Mouse (Mus musculus): Measurements from ENCODE around the gene Rnf10. TPM values are rescaled to one million over a fixed set of nuclear protein-coding genes. Genes with fewer than 3 reads are reported as not detected.

Gene Rnf10
- polyA plus RNA-seq, 2 experiments: 86.7 to 163 TPM

DNA sequence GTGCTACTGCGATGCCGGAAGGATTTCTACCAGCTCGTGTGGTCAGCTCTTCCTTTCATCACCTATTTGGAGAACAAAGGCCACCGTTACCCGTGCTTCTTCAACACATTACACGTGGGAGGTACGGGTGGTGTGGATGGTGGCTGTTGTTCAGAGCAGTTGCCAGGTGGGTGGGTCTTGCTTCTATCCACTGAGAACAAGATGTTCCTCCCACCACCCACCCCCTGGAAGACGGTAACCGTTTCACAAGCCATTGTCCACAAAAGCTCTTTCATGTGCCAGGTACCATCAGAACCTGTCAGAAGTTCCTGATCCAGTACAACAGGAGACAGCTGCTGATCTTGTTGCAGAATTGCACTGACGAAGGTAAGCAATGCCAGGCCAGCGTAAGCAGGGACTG, 32.5 kb downstream of the Rnf10 start:
- WGBS: 87% methylated on average over 11 of the region's 11 CpGs
- TF ChIP-seq POLR2A (IDR thresholded peaks at IDR 0.05; ENCODE audit: borderline replicate concordance, extremely low read depth, insufficient read depth, insufficient read length): no peak
- no peak overlapping the region for H3K27ac ChIP-seq (replicated peaks; ENCODE audit: low read depth, low read length)
- no peak overlapping the region for H3K4me2 ChIP-seq (replicated peaks; ENCODE audit: low read depth, low read length, severe bottlenecking)
- no peak overlapping the region for H3K4me3 ChIP-seq (replicated peaks; ENCODE audit: low read length)
- DNase-seq (ENCODE audit: low spot score) (no peak), ATAC-seq (ENCODE audit: low FRiP score, low read depth) (no peak)
- peaks cover 9% of the 10 kb centered on the region for H3K4me1 ChIP-seq (ENCODE audit: control insufficient read depth, insufficient read depth, low read length)
- no peaks in the 10 kb centered on the region for H3K9me3 ChIP-seq (ENCODE audit: control insufficient read depth, low read length)
- no peak overlapping the region for H3K9ac ChIP-seq (ENCODE audit: low read depth, low read length, severe bottlenecking)
- H3K36me3 ChIP-seq (ENCODE audit: control insufficient read depth, insufficient read depth, low read length): peaks cover 57% of the 10 kb centered on the region
- no peaks in the 10 kb centered on the region for H3K27me3 ChIP-seq (ENCODE audit: control insufficient read depth, insufficient read depth, low read length)

DNA sequence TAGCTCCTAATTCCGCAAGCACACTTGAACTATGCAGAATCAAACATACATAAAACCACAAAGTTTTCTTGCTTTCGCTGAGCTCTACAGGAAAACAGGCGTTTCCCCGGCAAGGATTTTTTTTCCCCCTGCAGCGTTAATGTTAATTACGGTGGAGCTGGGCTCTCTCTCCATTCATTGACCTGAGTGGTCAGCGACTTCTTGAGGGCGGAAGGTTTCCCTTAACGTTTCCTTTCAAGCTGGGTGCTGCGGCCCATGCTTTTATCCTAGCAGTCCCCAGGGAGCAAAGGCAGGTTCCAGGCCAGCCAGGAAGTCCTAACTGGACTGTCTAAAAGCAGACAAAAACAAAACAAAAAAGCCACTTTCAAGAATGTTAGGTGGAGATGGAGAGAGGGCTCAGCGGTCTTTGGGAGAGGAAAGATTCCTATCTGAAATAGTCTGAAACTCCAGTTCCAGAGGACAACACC, 33.9 kb downstream of the Rnf10 start:
- Histone ChIP-seq H3K4me2 (replicated peaks; ENCODE audit: low read depth, low read length, severe bottlenecking) (peak overlapping the region; percentile 89), H3K36me3 (ENCODE audit: control insufficient read depth, insufficient read depth, low read length) (peaks cover 43% of the 10 kb centered on the region), H3K4me1 (ENCODE audit: control insufficient read depth, insufficient read depth, low read length) (peaks cover 9% of the 10 kb centered on the region), H3K9ac (ENCODE audit: low read depth, low read length, severe bottlenecking) (no peak overlapping the region), H3K4me3 (replicated peaks; ENCODE audit: low read length) (peak overlapping the region; percentile 89), H3K27ac (replicated peaks; ENCODE audit: low read depth, low read length) (no peak overlapping the region), H3K27me3 (ENCODE audit: control insufficient read depth, insufficient read depth, low read length) (0 out of 2 replicates have a peak, but pooled peaks cover 2% of the 10 kb centered on the region), H3K9me3 (ENCODE audit: control insufficient read depth, low read length) (no peaks in the 10 kb centered on the region)
- 6% methylated on average over 11 of the region's 11 CpGs for WGBS
- no peak for DNase-seq (ENCODE audit: low spot score)
- no peak for TF ChIP-seq POLR2A (IDR thresholded peaks at IDR 0.05; ENCODE audit: borderline replicate concordance, extremely low read depth, insufficient read depth, insufficient read length)
- no peak for ATAC-seq (ENCODE audit: low FRiP score, low read depth)

DNA sequence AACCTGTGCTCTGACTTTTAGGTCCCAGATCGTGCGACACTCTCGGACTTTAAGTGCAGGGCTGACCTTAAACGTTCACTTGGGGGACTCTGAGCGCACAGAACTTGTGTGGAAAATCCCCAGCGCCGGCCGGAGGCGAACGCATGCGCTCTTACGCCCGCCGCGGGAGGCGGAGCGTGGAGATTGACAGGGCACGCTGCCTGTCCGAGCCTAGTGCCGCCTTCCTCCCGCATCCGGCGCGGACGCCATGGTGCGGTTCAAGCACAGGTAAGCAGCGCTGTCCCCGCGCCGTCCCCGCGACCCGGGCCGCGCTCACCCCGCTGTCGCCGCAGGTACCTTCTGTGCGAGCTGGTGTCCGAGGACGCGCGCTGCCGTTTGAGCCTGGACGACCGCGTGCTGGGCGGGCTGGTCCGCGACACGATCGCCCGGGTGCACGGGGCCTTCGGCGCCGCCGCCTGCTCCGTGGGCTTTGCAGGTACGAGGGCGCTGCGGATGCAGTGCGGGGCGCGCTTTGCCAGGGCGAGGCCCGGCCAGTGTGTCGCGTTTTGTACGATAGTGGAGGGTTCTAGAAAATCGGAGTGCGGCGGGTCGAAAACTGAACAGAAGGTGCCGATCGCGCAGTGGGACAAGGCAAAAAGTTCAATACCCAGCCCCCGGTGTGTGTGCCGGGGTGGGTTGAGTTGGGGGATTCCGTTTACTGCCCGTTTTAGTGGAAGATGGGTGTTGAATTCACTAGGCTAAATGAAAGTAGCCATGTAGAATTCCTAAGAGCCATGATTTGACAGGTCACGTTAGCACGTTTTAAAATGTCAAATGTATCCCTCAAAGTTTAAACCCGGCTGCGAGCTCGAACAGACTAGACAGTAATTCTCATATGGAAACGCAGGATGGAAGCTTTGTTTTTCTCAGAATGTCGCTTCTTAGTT, 34.6 kb downstream of the Rnf10 start:
- Histone ChIP-seq H3K9ac (ENCODE audit: low read depth, low read length, severe bottlenecking) (peak overlapping the region; percentile 68), H3K27me3 (ENCODE audit: control insufficient read depth, insufficient read depth, low read length) (0 out of 2 replicates have a peak, but pooled peaks cover 2% of the 10 kb centered on the region), H3K36me3 (ENCODE audit: control insufficient read depth, insufficient read depth, low read length) (peaks cover 36% of the 10 kb centered on the region), H3K4me2 (replicated peaks; ENCODE audit: low read depth, low read length, severe bottlenecking) (peak overlapping the region; percentile 89), H3K4me1 (ENCODE audit: control insufficient read depth, insufficient read depth, low read length) (peaks cover 9% of the 10 kb centered on the region), H3K27ac (replicated peaks; ENCODE audit: low read depth, low read length) (no peak overlapping the region), H3K4me3 (replicated peaks; ENCODE audit: low read length) (peak overlapping the region; percentile 89), H3K9me3 (ENCODE audit: control insufficient read depth, low read length) (no peaks in the 10 kb centered on the region)
- peak; percentile 88 for DNase-seq (ENCODE audit: low spot score)
- peak; percentile 80 for ATAC-seq (ENCODE audit: low FRiP score, low read depth)
- TF ChIP-seq POLR2A (IDR thresholded peaks at IDR 0.05; ENCODE audit: borderline replicate concordance, extremely low read depth, insufficient read depth, insufficient read length): 0 out of 2 replicates have a peak, but pooled peaks have one; percentile 60
- under 1% methylated on average over 84 of the region's 88 CpGs for WGBS

DNA sequence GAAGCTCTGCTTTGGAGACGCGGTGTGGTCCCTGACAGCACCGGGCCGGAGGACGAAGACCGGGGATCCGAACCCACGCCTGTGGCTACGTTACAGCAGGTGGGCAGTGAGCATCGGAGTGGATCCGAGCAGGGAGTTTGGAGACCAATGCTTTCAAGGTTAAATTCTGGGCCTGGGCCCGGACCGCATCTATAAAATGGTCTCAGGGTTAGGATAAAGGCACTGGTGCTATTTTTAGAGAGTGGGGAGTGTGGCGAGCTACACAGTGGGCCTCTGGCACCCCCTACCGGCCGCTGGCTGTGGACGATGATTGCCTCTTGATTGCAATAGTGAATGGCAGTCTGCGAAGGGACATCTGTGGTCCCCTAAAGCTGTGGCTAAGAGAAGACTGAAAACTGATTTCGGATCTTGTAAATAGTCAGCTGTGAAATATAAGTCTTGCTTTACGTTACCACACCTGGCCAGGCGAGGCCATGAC, 36.9 kb downstream of the Rnf10 start, which contains the start of gene Pop5:
Gene Pop5, plus strand, starts transcription at position 51 of the 478 bp plus-strand sequence.
- no peak for TF ChIP-seq POLR2A (IDR thresholded peaks at IDR 0.05; ENCODE audit: borderline replicate concordance, extremely low read depth, insufficient read depth, insufficient read length)
- peaks cover 9% of the 10 kb centered on the region for H3K4me1 ChIP-seq (ENCODE audit: control insufficient read depth, insufficient read depth, low read length)
- H3K27me3 ChIP-seq (ENCODE audit: control insufficient read depth, insufficient read depth, low read length): 0 out of 2 replicates have a peak, but pooled peaks cover 2% of the 10 kb centered on the region
- peak within 1 kb of the TSS; percentile 62 for H3K4me2 ChIP-seq (replicated peaks; ENCODE audit: low read depth, low read length, severe bottlenecking)
- DNase-seq (ENCODE audit: low spot score) (peak; percentile 95), ATAC-seq (ENCODE audit: low FRiP score, low read depth) (peak; percentile 69)
- under 1% methylated on average over 21 of the region's 21 CpGs for WGBS
- no peaks in the 10 kb centered on the region for H3K9me3 ChIP-seq (ENCODE audit: control insufficient read depth, low read length)
- peak within 1 kb of the TSS; percentile 53 for H3K9ac ChIP-seq (ENCODE audit: low read depth, low read length, severe bottlenecking)
- no peak within 1 kb of the TSS for H3K27ac ChIP-seq (replicated peaks; ENCODE audit: low read depth, low read length)
- peaks cover 13% of the 10 kb centered on the region for H3K36me3 ChIP-seq (ENCODE audit: control insufficient read depth, insufficient read depth, low read length)
- H3K4me3 ChIP-seq (replicated peaks; ENCODE audit: low read length): peak within 1 kb of the TSS; percentile 43

DNA sequence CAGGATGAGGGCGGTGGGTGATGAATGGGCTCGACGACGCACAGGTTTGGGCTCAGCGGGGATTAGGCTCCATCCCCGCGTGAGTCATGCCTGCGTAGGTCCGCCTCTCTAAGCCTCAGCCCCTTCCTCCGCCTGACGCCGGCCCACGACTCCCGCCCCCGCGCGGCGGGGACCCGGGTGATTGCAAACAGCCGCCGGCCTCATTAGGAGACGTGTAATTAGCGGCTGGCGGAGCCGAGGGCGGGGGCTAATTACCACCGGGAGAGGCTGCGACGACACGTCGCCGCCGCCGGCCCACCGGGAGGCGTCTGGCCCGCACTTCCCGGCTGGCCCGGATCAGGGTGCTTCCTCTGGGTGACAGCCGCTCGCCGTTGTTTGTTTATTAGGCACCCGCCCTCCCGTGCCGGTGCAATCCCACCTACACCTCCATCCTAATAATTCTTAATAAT, 37.4 kb downstream of the Rnf10 start:
- Histone ChIP-seq H3K27ac (replicated peaks; ENCODE audit: low read depth, low read length) (no peak overlapping the region), H3K9ac (ENCODE audit: low read depth, low read length, severe bottlenecking) (peak overlapping the region; percentile 53), H3K4me3 (replicated peaks; ENCODE audit: low read length) (peak overlapping the region; percentile 43), H3K27me3 (ENCODE audit: control insufficient read depth, insufficient read depth, low read length) (0 out of 2 replicates have a peak, but pooled peaks cover 2% of the 10 kb centered on the region), H3K9me3 (ENCODE audit: control insufficient read depth, low read length) (no peaks in the 10 kb centered on the region), H3K4me1 (ENCODE audit: control insufficient read depth, insufficient read depth, low read length) (peaks cover 9% of the 10 kb centered on the region), H3K36me3 (ENCODE audit: control insufficient read depth, insufficient read depth, low read length) (peaks cover 8% of the 10 kb centered on the region), H3K4me2 (replicated peaks; ENCODE audit: low read depth, low read length, severe bottlenecking) (peak overlapping the region; percentile 62)
- peak; percentile 8; the same call in 1 of the 2 replicates for ATAC-seq (ENCODE audit: low FRiP score, low read depth)
- TF ChIP-seq POLR2A (IDR thresholded peaks at IDR 0.05; ENCODE audit: borderline replicate concordance, extremely low read depth, insufficient read depth, insufficient read length): no peak
- DNase-seq (ENCODE audit: low spot score): no peak
- 0% methylated on average over 43 of the region's 45 CpGs for WGBS
